Mouse (Mus musculus): ENCODE measurements at regions not wholly inside any gene's neighbourhood (a gene's known extent, or its start where the extent isn't known, plus 50 kb on each side); places are given as distances from the start of the nearest gene placed in this dataset.

DNA sequence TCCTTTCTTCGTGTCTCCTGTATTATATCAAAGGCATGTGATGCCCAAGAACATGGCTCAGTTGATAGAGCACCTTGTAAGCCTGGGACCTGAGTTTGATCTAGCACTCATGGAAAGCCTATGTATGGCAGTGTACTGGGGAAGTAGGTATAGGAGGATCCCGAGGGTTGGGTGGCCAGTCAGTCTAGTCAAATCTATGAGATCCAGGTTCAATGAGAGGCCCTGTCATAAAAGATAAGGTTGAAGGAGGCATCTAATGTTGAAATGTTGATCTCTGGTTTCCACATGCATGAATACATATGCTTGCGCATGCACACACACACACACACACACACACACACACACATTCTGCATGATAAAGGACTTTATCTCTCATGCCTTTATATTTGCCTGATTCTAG is 178.6 kb upstream of the Map3k1 start:
- H3K4me1 ChIP-seq (ENCODE audit: control insufficient read depth in 2 of 2, insufficient read depth in 2 of 2, low read length in 2 of 2, poor library complexity in 1 of 2): no peaks in the 10 kb centered on the region
- DNase-seq (ENCODE audit: low read depth, low spot score): no peak
- H3K9me3 ChIP-seq (ENCODE audit: control insufficient read depth, insufficient read depth, low read depth, low read length): no peaks in the 10 kb centered on the region
- no peak overlapping the region for H3K4me3 ChIP-seq (ENCODE audit: insufficient read depth in 1 of 2, low read depth in 1 of 2, low read length in 2 of 2, poor library complexity in 1 of 2, severe bottlenecking in 1 of 2)
- TF ChIP-seq ZC3H11A (IDR thresholded peaks at IDR 0.05; ENCODE audit: borderline replicate concordance, low read depth, low read length): no peak
- TF ChIP-seq MAFK (IDR thresholded peaks at IDR 0.05; ENCODE audit: insufficient read depth, low read depth, low read length): no peak
- no peak for TF ChIP-seq CHD2 (IDR thresholded peaks at IDR 0.05; ENCODE audit: low read depth, low read length)
- no peak for TF ChIP-seq HCFC1 (IDR thresholded peaks at IDR 0.05; ENCODE audit: borderline replicate concordance, insufficient read depth, low read length)
- TF ChIP-seq ZNF384 (IDR thresholded peaks at IDR 0.05; ENCODE audit: low read depth, low read length): no peak
- in situ Hi-C loops (cut with MboI; ENCODE audit: low sequenced_read_pairs in 2 of 2, unreplicated experiment in 2 of 2): no loop called here
- no peak overlapping the region for H3K27ac ChIP-seq (ENCODE audit: insufficient read depth, low read depth, low read length, poor library complexity, severe bottlenecking)
- H3K9ac ChIP-seq (ENCODE audit: insufficient read depth, low read depth, low read length, poor library complexity, severe bottlenecking): no peak overlapping the region
- no peaks in the 10 kb centered on the region for H3K36me3 ChIP-seq (ENCODE audit: control insufficient read depth, insufficient read depth, low read length, poor library complexity, severe bottlenecking)

DNA sequence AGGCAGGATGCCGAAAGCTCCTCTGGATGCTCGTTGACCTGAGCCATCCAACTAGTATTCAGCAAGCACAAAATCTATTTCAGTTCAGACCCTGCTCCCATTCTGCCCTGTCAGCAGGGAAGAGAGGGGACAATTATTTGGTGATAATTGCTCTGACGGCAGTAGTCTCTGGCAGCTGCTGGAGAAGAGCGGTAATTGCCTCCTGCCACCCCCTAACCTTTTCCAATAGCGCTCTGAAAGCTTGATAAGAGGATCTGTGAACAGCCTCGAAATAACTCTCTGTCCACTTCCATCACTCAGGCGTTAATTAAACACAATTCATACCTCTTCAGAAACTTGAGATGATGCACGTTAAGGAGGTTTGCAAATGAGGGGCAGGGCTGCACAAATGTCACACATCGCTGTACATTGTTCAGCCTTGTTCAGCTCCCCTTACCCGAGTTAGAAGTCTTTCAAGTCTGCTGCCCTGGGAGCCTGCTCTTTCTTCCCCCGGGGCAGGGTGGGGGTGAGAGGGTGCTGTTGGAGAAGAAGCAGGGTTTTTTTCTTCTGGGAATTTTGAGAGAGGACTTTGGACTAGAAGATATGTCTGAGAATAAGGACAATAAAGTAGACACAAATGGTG is 182.2 kb upstream of the Map3k1 start:
- H3K9ac ChIP-seq (ENCODE audit: insufficient read depth, low read depth, low read length, poor library complexity, severe bottlenecking): no peak overlapping the region
- no peaks in the 10 kb centered on the region for H3K4me1 ChIP-seq (ENCODE audit: control insufficient read depth in 2 of 2, insufficient read depth in 2 of 2, low read length in 2 of 2, poor library complexity in 1 of 2)
- TF ChIP-seq MAFK (IDR thresholded peaks at IDR 0.05; ENCODE audit: insufficient read depth, low read depth, low read length) (no peak), ZNF384 (IDR thresholded peaks at IDR 0.05; ENCODE audit: low read depth, low read length) (no peak), CHD2 (IDR thresholded peaks at IDR 0.05; ENCODE audit: low read depth, low read length) (no peak), HCFC1 (IDR thresholded peaks at IDR 0.05; ENCODE audit: borderline replicate concordance, insufficient read depth, low read length) (no peak), ZC3H11A (IDR thresholded peaks at IDR 0.05; ENCODE audit: borderline replicate concordance, low read depth, low read length) (no peak)
- H3K36me3 ChIP-seq (ENCODE audit: control insufficient read depth, insufficient read depth, low read length, poor library complexity, severe bottlenecking): no peaks in the 10 kb centered on the region
- no peak for DNase-seq (ENCODE audit: low read depth, low spot score)
- no peak overlapping the region for H3K4me3 ChIP-seq (ENCODE audit: insufficient read depth in 1 of 2, low read depth in 1 of 2, low read length in 2 of 2, poor library complexity in 1 of 2, severe bottlenecking in 1 of 2)
- in situ Hi-C loops (cut with MboI; ENCODE audit: low sequenced_read_pairs in 2 of 2, unreplicated experiment in 2 of 2): no loop called here
- no peak overlapping the region for H3K27ac ChIP-seq (ENCODE audit: insufficient read depth, low read depth, low read length, poor library complexity, severe bottlenecking)
- H3K9me3 ChIP-seq (ENCODE audit: control insufficient read depth, insufficient read depth, low read depth, low read length): no peaks in the 10 kb centered on the region

DNA sequence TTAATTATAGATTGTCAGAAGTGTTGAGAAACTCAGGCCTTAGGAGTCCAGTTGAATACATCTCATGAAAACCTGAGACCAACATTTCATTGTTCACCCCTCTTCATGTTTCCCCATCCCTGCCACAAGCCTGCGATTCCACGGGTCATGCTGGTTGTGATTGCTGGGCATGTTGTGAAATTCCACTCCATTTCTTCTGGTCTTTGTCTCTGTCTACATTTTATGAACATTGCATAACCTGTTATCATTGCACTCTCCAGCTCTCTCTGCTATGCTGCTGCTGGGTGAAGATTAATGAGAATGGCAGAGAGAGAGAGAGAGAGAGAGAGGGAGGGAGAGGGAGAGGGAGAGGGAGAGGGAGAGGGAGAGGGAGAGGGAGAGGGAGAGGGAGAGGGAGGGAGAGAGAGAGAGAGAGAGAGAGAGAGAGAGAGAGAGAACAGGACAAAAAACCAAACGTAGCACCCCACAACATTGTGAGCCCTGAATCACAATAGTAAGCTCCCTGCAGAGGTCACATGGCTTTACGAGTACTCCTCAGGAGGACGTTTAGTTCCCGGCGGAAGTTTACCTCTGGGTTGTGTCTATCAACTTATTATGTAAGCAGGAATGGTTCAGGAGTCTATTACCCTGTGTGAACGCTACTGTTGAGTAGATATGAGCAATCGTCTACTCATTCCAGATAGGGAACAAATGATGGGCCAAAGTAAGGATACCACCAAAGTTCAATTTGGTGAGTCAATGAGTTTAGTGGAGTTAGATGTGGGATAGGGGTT is 183.5 kb upstream of the Map3k1 start:
- no peaks in the 10 kb centered on the region for H3K36me3 ChIP-seq (ENCODE audit: control insufficient read depth, insufficient read depth, low read length, poor library complexity, severe bottlenecking)
- TF ChIP-seq ZNF384 (IDR thresholded peaks at IDR 0.05; ENCODE audit: low read depth, low read length) (no peak), ZC3H11A (IDR thresholded peaks at IDR 0.05; ENCODE audit: borderline replicate concordance, low read depth, low read length) (no peak), MAFK (IDR thresholded peaks at IDR 0.05; ENCODE audit: insufficient read depth, low read depth, low read length) (no peak), CHD2 (IDR thresholded peaks at IDR 0.05; ENCODE audit: low read depth, low read length) (no peak), HCFC1 (IDR thresholded peaks at IDR 0.05; ENCODE audit: borderline replicate concordance, insufficient read depth, low read length) (no peak)
- H3K4me3 ChIP-seq (ENCODE audit: insufficient read depth in 1 of 2, low read depth in 1 of 2, low read length in 2 of 2, poor library complexity in 1 of 2, severe bottlenecking in 1 of 2): no peak overlapping the region
- no peak overlapping the region for H3K27ac ChIP-seq (ENCODE audit: insufficient read depth, low read depth, low read length, poor library complexity, severe bottlenecking)
- DNase-seq (ENCODE audit: low read depth, low spot score): no peak
- H3K9ac ChIP-seq (ENCODE audit: insufficient read depth, low read depth, low read length, poor library complexity, severe bottlenecking): no peak overlapping the region
- in situ Hi-C loops (cut with MboI; ENCODE audit: low sequenced_read_pairs in 2 of 2, unreplicated experiment in 2 of 2): no loop called here
- H3K4me1 ChIP-seq (ENCODE audit: control insufficient read depth in 2 of 2, insufficient read depth in 2 of 2, low read length in 2 of 2, poor library complexity in 1 of 2): no peaks in the 10 kb centered on the region
- no peaks in the 10 kb centered on the region for H3K9me3 ChIP-seq (ENCODE audit: control insufficient read depth, insufficient read depth, low read depth, low read length)

DNA sequence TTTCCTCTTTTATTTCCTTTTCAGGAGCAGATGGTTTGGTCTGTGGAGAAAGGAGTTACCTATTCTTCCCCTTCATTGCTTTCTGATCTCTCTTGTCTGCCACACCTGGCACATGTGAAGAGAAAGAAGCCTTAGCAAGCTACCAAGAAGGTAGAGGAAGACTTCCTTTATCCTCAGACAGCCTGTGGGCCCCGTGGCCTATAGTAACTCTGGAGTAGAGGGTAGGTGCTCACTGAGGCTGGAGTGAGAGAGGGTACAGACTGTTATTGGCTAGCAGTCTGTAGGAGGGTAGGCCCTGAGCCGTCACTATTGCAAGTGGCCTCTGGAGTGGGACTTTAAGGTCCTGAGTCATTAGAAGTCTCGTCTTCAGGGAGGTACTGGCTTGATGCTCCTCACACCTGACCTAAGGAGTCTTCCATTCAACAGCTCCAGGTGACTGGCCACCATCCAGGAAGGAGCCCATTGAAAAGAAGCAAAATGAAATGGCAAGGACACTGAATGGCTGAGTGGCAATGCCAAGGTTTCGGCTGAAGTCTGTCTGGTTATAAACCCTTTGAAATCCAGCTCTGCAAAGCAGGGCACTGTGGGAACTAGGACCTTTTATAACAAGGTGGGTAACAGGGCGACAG is 186.2 kb upstream of the Map3k1 start:
- Histone ChIP-seq H3K4me1 (ENCODE audit: control insufficient read depth in 2 of 2, insufficient read depth in 2 of 2, low read length in 2 of 2, poor library complexity in 1 of 2) (no peaks in the 10 kb centered on the region), H3K9me3 (ENCODE audit: control insufficient read depth, insufficient read depth, low read depth, low read length) (no peaks in the 10 kb centered on the region), H3K27ac (ENCODE audit: insufficient read depth, low read depth, low read length, poor library complexity, severe bottlenecking) (no peak overlapping the region), H3K4me3 (ENCODE audit: insufficient read depth in 1 of 2, low read depth in 1 of 2, low read length in 2 of 2, poor library complexity in 1 of 2, severe bottlenecking in 1 of 2) (no peak overlapping the region), H3K9ac (ENCODE audit: insufficient read depth, low read depth, low read length, poor library complexity, severe bottlenecking) (no peak overlapping the region), H3K36me3 (ENCODE audit: control insufficient read depth, insufficient read depth, low read length, poor library complexity, severe bottlenecking) (no peaks in the 10 kb centered on the region)
- TF ChIP-seq HCFC1 (IDR thresholded peaks at IDR 0.05; ENCODE audit: borderline replicate concordance, insufficient read depth, low read length): no peak
- no peak for TF ChIP-seq CHD2 (IDR thresholded peaks at IDR 0.05; ENCODE audit: low read depth, low read length)
- no peak for TF ChIP-seq ZC3H11A (IDR thresholded peaks at IDR 0.05; ENCODE audit: borderline replicate concordance, low read depth, low read length)
- TF ChIP-seq MAFK (IDR thresholded peaks at IDR 0.05; ENCODE audit: insufficient read depth, low read depth, low read length): no peak
- TF ChIP-seq ZNF384 (IDR thresholded peaks at IDR 0.05; ENCODE audit: low read depth, low read length): no peak
- in situ Hi-C loops (cut with MboI; ENCODE audit: low sequenced_read_pairs in 2 of 2, unreplicated experiment in 2 of 2): no loop called here
- no peak for DNase-seq (ENCODE audit: low read depth, low spot score)

Data from ES-E14 (cell line).